Mouse (Mus musculus) intestine, embryonic 15.5 days (tissue): ENCODE data around the gene Gnaq. TPM values are rescaled to one million over a fixed set of nuclear protein-coding genes. Genes with fewer than 3 reads are reported as not detected.
"Not testable (repeated sequence)": the region's sequence is repeated elsewhere in the genome, so short reads cannot be mapped to it uniquely, and the experiment has no call there.

Source experiments
- ATAC-seq: fragments of 200-750 bp; cut with Nextera tagmentation; 2 replicates; pipeline ENCODE4 v1.8.0; 2017; ENCODE audit warnings: moderate TSS enrichment, moderate library complexity
- H3K27ac ChIP-seq: fragments of 300-500 bp; sonication (generic); 2 replicates; pipeline ENCODE4 v1.5.1; 2015; ENCODE audit warnings: mild to moderate bottlenecking, inconsistent platforms
- H3K27me3 ChIP-seq: fragments of 300-500 bp; sonication (generic); replicated peaks from 2 replicates; pipeline ENCODE4 v1.6.1; 2015; ENCODE audit warnings: inconsistent platforms
- H3K36me3 ChIP-seq: fragments of 300-500 bp; sonication (generic); 2 replicates; pipeline ENCODE4 v1.6.1; 2015; ENCODE audit warnings: inconsistent platforms
- H3K4me1 ChIP-seq: fragments of 300-500 bp; sonication (generic); replicated peaks from 2 replicates; pipeline ENCODE4 v1.6.1; 2015; ENCODE audit warnings: inconsistent platforms
- H3K4me2 ChIP-seq: fragments of 300-500 bp; sonication (generic); replicated peaks from 2 replicates; pipeline ENCODE4 v1.6.1; 2015; ENCODE audit warnings: mild to moderate bottlenecking, inconsistent platforms
- H3K4me3 ChIP-seq: fragments of 300-500 bp; sonication (generic); replicated peaks from 2 replicates; pipeline ENCODE4 v1.5.1; 2015; ENCODE audit warnings: inconsistent platforms
- H3K9ac ChIP-seq: fragments of 300-500 bp; sonication (generic); 2 replicates; pipeline ENCODE4 v1.6.1; 2015; ENCODE audit warnings: inconsistent platforms
- H3K9me3 ChIP-seq: fragments of 300-500 bp; sonication (generic); 2 replicates; pipeline ENCODE4 v1.6.1; 2016; ENCODE audit warnings: inconsistent platforms
- WGBS: fragments of 180-500 bp; shearing (Covaris S2); methylation state at CpG from one replicate; pipeline ENCODE4 v1.1.7; 2015; 5-methylcytosine and 5-hydroxymethylcytosine counted together
- polyA plus RNA-seq: library from polyadenylated mRNA; unstranded; fragments of >200 nt; fragmentation: Nextera tagmentation; extraction: Ambion mirVana; gene quantifications from 2 replicates; pipeline ENCODE4 v1.2.1, GENCODE M21; 2015

Gene Gnaq
- polyA plus RNA-seq, 1 experiment from 2014 or later: 28.3 TPM

GRCm38 (mm10) chr19:16153851-16154250, 21.2 kb downstream of the Gnaq start:
- no peaks in the 10 kb centered on the region for H3K27me3 ChIP-seq
- H3K4me3 ChIP-seq: no peak overlapping the region
- H3K9ac ChIP-seq: no peak overlapping the region
- H3K27ac ChIP-seq: no peak overlapping the region
- H3K4me2 ChIP-seq: no peak overlapping the region
- 0 out of 2 replicates have a peak, but pooled peaks cover 5% of the 10 kb centered on the region for H3K4me1 ChIP-seq
- H3K36me3 ChIP-seq: no peaks in the 10 kb centered on the region
- H3K9me3 ChIP-seq: no peaks in the 10 kb centered on the region
- ATAC-seq: no peak
- WGBS: 88% methylated on average over 3 of the region's 3 CpGs

- H3K9ac ChIP-seq: no peak overlapping the region
- no peak for ATAC-seq
- H3K9me3 ChIP-seq: no peaks in the 10 kb centered on the region
These were observed 21.8 kb downstream of the Gnaq start for GRCm38 (mm10) chr19:16154480-16154879.

GRCm38 (mm10) chr19:16157120-16157519, 24.5 kb downstream of the Gnaq start:
- Histone ChIP-seq H3K4me2 (no peak overlapping the region), H3K27ac (no peak overlapping the region), H3K9ac (no peak overlapping the region), H3K9me3 (no peaks in the 10 kb centered on the region), H3K4me1 (0 out of 2 replicates have a peak, but pooled peaks cover 4% of the 10 kb centered on the region), H3K4me3 (no peak overlapping the region), H3K27me3 (no peaks in the 10 kb centered on the region), H3K36me3 (no peaks in the 10 kb centered on the region)
- no peak for ATAC-seq
- 95% methylated on average over 7 of the region's 7 CpGs for WGBS

More at GRCm38 (mm10) chr19:16154480-16154879, 21.8 kb downstream of the Gnaq start:
- H3K36me3 ChIP-seq: no peaks in the 10 kb centered on the region
- no peak overlapping the region for H3K4me2 ChIP-seq
- 0 out of 2 replicates have a peak, but pooled peaks cover 2% of the 10 kb centered on the region for H3K4me1 ChIP-seq
- no peaks in the 10 kb centered on the region for H3K27me3 ChIP-seq
- H3K27ac ChIP-seq: no peak overlapping the region
- H3K4me3 ChIP-seq: no peak overlapping the region

GRCm38 (mm10) chr19:16160759-16161158, 28.1 kb downstream of the Gnaq start:
- H3K9me3 ChIP-seq: no peaks in the 10 kb centered on the region
- H3K9ac ChIP-seq: no peak overlapping the region
- H3K27ac ChIP-seq: no peak overlapping the region
- H3K4me1 ChIP-seq: 0 out of 2 replicates have a peak, but pooled peaks cover 4% of the 10 kb centered on the region
- H3K4me2 ChIP-seq: no peak overlapping the region
- WGBS: 51% methylated on average over 2 of the region's 2 CpGs
- H3K27me3 ChIP-seq: no peaks in the 10 kb centered on the region
- no peaks in the 10 kb centered on the region for H3K36me3 ChIP-seq
- peak; percentile 10; the same call in 1 of the 2 replicates for ATAC-seq
- H3K4me3 ChIP-seq: no peak overlapping the region

GRCm38 (mm10) chr19:16161222-16161621, 28.6 kb downstream of the Gnaq start:
- Histone ChIP-seq H3K4me3 (no peak overlapping the region), H3K27ac (no peak overlapping the region), H3K9me3 (no peaks in the 10 kb centered on the region), H3K9ac (no peak overlapping the region), H3K27me3 (no peaks in the 10 kb centered on the region), H3K4me1 (0 out of 2 replicates have a peak, but pooled peaks cover 4% of the 10 kb centered on the region), H3K36me3 (no peaks in the 10 kb centered on the region), H3K4me2 (no peak overlapping the region)
- WGBS: 36% methylated on average over 2 of the region's 2 CpGs
- peak; percentile 47; the same call in 1 of the 2 replicates for ATAC-seq

- H3K4me2 ChIP-seq, H3K27me3 ChIP-seq, ATAC-seq, H3K9me3 ChIP-seq, H3K36me3 ChIP-seq, H3K27ac ChIP-seq, H3K9ac ChIP-seq, H3K4me3 ChIP-seq: not testable (repeated sequence)
- WGBS: 90% methylated on average over 13 of the region's 13 CpGs
- peaks cover 11% of the 10 kb centered on the region for H3K4me1 ChIP-seq
These were observed 31.8 kb downstream of the Gnaq start for GRCm38 (mm10) chr19:16164396-16164795.

GRCm38 (mm10) chr19:16167185-16167584, 34.6 kb downstream of the Gnaq start:
- 63% methylated on average over 4 of the region's 4 CpGs for WGBS
- Histone ChIP-seq H3K4me1 (peaks cover 15% of the 10 kb centered on the region), H3K9ac (no peak overlapping the region), H3K36me3 (no peaks in the 10 kb centered on the region), H3K9me3 (no peaks in the 10 kb centered on the region), H3K4me3 (no peak overlapping the region), H3K27me3 (no peaks in the 10 kb centered on the region), H3K4me2 (no peak overlapping the region), H3K27ac (0 out of 2 replicates have a peak overlapping the region, but pooled peaks have one; percentile 9)
- no peak for ATAC-seq

GRCm38 (mm10) chr19:16168192-16168591, 35.6 kb downstream of the Gnaq start:
- H3K9me3 ChIP-seq: no peaks in the 10 kb centered on the region
- peaks cover 18% of the 10 kb centered on the region for H3K4me1 ChIP-seq
- no peak overlapping the region for H3K4me3 ChIP-seq
- no peaks in the 10 kb centered on the region for H3K27me3 ChIP-seq
- H3K27ac ChIP-seq: peak overlapping the region; percentile 80
- peak overlapping the region; percentile 30 for H3K4me2 ChIP-seq
- H3K36me3 ChIP-seq: no peaks in the 10 kb centered on the region
- WGBS: 29% methylated on average over 4 of the region's 4 CpGs
- peak; percentile 32 for ATAC-seq
- H3K9ac ChIP-seq: no peak overlapping the region

GRCm38 (mm10) chr19:16168653-16169198, 36.1 kb downstream of the Gnaq start:
- Histone ChIP-seq H3K27ac (peak overlapping the region; percentile 80), H3K36me3 (no peaks in the 10 kb centered on the region), H3K27me3 (no peaks in the 10 kb centered on the region), H3K4me3 (no peak overlapping the region), H3K4me1 (peaks cover 18% of the 10 kb centered on the region), H3K9me3 (no peaks in the 10 kb centered on the region), H3K4me2 (peak overlapping the region; percentile 30), H3K9ac (no peak overlapping the region)
- peak; percentile 73 for ATAC-seq
- 28% methylated on average over 4 of the region's 4 CpGs for WGBS

- Histone ChIP-seq H3K27me3 (no peaks in the 10 kb centered on the region), H3K36me3 (no peaks in the 10 kb centered on the region), H3K4me1 (peaks cover 20% of the 10 kb centered on the region), H3K9ac (no peak overlapping the region), H3K9me3 (no peaks in the 10 kb centered on the region), H3K4me3 (no peak overlapping the region), H3K4me2 (no peak overlapping the region), H3K27ac (no peak overlapping the region)
- ATAC-seq: peak; percentile 56; the same call in 1 of the 2 replicates
- WGBS: 37% methylated on average over 3 of the region's 3 CpGs
These were observed 38.1 kb downstream of the Gnaq start for GRCm38 (mm10) chr19:16170724-16171123.

GRCm38 (mm10) chr19:16173721-16174120, 41.1 kb downstream of the Gnaq start:
- Histone ChIP-seq H3K4me1 (peaks cover 24% of the 10 kb centered on the region), H3K36me3 (no peaks in the 10 kb centered on the region), H3K27ac (no peak overlapping the region), H3K4me3 (no peak overlapping the region), H3K4me2 (no peak overlapping the region), H3K9me3 (no peaks in the 10 kb centered on the region), H3K27me3 (no peaks in the 10 kb centered on the region), H3K9ac (no peak overlapping the region)
- 58% methylated on average over 9 of the region's 9 CpGs for WGBS
- no peak for ATAC-seq

GRCm38 (mm10) chr19:16176426-16176825, 43.8 kb downstream of the Gnaq start:
- Histone ChIP-seq H3K9ac (no peak overlapping the region), H3K27ac (peak overlapping the region; percentile 42; the same call in 1 of the 2 replicates), H3K36me3 (no peaks in the 10 kb centered on the region), H3K4me3 (no peak overlapping the region), H3K4me2 (no peak overlapping the region), H3K27me3 (no peaks in the 10 kb centered on the region), H3K9me3 (no peaks in the 10 kb centered on the region), H3K4me1 (peaks cover 18% of the 10 kb centered on the region; the same call in 1 of the 2 replicates)
- WGBS: 25% methylated on average over 5 of the region's 5 CpGs
- 0 out of 2 replicates have a peak, but pooled peaks have one; percentile 43 for ATAC-seq

- Histone ChIP-seq H3K4me2 (no peak overlapping the region), H3K9ac (no peak overlapping the region), H3K27me3 (no peaks in the 10 kb centered on the region), H3K4me3 (no peak overlapping the region), H3K36me3 (no peaks in the 10 kb centered on the region), H3K9me3 (no peaks in the 10 kb centered on the region), H3K27ac (no peak overlapping the region), H3K4me1 (peaks cover 18% of the 10 kb centered on the region; the same call in 1 of the 2 replicates)
- WGBS: 82% methylated on average over 8 of the region's 8 CpGs
- ATAC-seq: no peak
These were observed 44.6 kb downstream of the Gnaq start for GRCm38 (mm10) chr19:16177139-16177727.
